Mouse (Mus musculus) limb, embryonic 14.5 days (tissue): Measurements from ENCODE around the gene Sh3bgr. TPM values are rescaled to one million over a fixed set of nuclear protein-coding genes. Genes with fewer than 3 reads are reported as not detected.

ENCODE experiments used
- ATAC-seq: fragments of 200-750 bp; cut with Nextera tagmentation; 2 replicates; pipeline ENCODE4 v1.8.0; 2017; ENCODE audit warnings: low read depth, moderate number of reproducible peaks, moderate TSS enrichment; ENCODE audit not compliant: low FRiP score
- DNase-seq: peaks from one replicate; pipeline ENCODE4 v3.0.0-alpha.2; 2015; ENCODE audit warnings: low spot score
- H3K27ac ChIP-seq: fragments of 300-500 bp; sonication (generic); replicated peaks from 2 replicates; pipeline ENCODE4 v1.5.1; 2014; ENCODE audit warnings: low read depth, mild to moderate bottlenecking, low read length, moderate library complexity, mixed read lengths
- H3K27me3 ChIP-seq: fragments of 300-500 bp; sonication (generic); 2 replicates; pipeline ENCODE4 v1.6.1; 2014; ENCODE audit warnings: low read length, mixed read lengths; ENCODE audit not compliant: control insufficient read depth, insufficient read depth
- H3K36me3 ChIP-seq: fragments of 300-500 bp; sonication (generic); 2 replicates; pipeline ENCODE4 v1.6.1; 2014; ENCODE audit warnings: mild to moderate bottlenecking, low read length, moderate library complexity, mixed read lengths; ENCODE audit not compliant: control insufficient read depth, insufficient read depth
- H3K4me1 ChIP-seq: fragments of 300-500 bp; sonication (generic); 2 replicates; pipeline ENCODE4 v1.6.1; 2014; ENCODE audit warnings: antibody characterized with exemption, low read length, mixed read lengths; ENCODE audit not compliant: control insufficient read depth, insufficient read depth
- H3K4me2 ChIP-seq: fragments of 300-500 bp; sonication (generic); replicated peaks from 2 replicates; pipeline ENCODE4 v1.6.1; 2014; ENCODE audit warnings: low read depth, mild to moderate bottlenecking, low read length, moderate library complexity; ENCODE audit not compliant: severe bottlenecking
- H3K4me3 ChIP-seq: fragments of 300-500 bp; sonication (generic); replicated peaks from 2 replicates; pipeline ENCODE4 v1.5.1; 2014; ENCODE audit warnings: low read length
- H3K9ac ChIP-seq: fragments of 300-500 bp; sonication (generic); 2 replicates; pipeline ENCODE4 v1.6.1; 2014; ENCODE audit warnings: mild to moderate bottlenecking, low read depth, low read length, moderate library complexity; ENCODE audit not compliant: severe bottlenecking
- H3K9me3 ChIP-seq: fragments of 300-500 bp; sonication (generic); 2 replicates; pipeline ENCODE4 v1.6.1; 2016; ENCODE audit warnings: low read length; ENCODE audit not compliant: control insufficient read depth
- POLR2A ChIP-seq: fragments of 200-500 bp; IDR thresholded peaks from 2 replicates; pipeline ENCODE4 v1.8.0; 2012; ENCODE audit warnings: inconsistent platforms, mild to moderate bottlenecking, moderate library complexity, borderline replicate concordance; ENCODE audit not compliant: insufficient read depth, insufficient read length; ENCODE audit errors: extremely low read depth
- WGBS: fragments of 180-500 bp; shearing (Covaris S2); extraction: QIAGEN DNeasy Blood & Tissue Kit; methylation state at CpG from one replicate; pipeline ENCODE4 v1.1.7; 2014; 5-methylcytosine and 5-hydroxymethylcytosine counted together
- polyA plus RNA-seq, 2 experiments: library from polyadenylated mRNA; depleted of rRNA in 1 of 2; stranded (reverse) in 1 of 2; unstranded in 1 of 2; fragments of >200 nt; fragmentation: Nextera tagmentation in 1 of 2; extraction: Ambion mirVana in 1 of 2; gene quantifications; 2 replicates each; pipeline versions ENCODE4 v1.2.1 to v1.2.3; 2012 to 2014

The Sh3bgr gene
- polyA plus RNA-seq, 2 experiments: 13.0 to 14.9 TPM

DNA sequence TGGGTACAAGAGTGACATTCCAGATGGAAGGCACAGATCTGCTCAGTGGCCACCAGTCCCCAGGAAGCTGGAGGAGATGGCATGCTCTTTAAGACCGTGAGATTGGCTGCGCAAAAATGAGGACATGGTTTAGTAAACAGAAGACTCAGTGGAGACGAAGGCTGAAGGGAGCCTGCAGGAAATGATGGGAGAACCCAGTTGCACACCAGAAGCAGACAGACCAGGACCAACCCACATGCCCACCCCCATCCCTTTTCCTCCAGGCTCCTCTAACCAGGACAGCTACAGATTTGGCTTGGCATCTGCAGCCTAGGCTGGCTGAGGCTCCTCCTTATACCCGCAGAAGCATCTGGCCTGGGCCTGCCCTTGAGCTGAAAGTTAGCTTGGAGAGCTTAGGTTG, 38.9 kb upstream of the Sh3bgr start:
- Histone ChIP-seq H3K27ac (no peak overlapping the region), H3K9me3 (no peaks in the 10 kb centered on the region), H3K9ac (no peak overlapping the region), H3K4me2 (no peak overlapping the region), H3K4me1 (peaks cover 7% of the 10 kb centered on the region), H3K27me3 (no peaks in the 10 kb centered on the region), H3K4me3 (no peak overlapping the region), H3K36me3 (no peaks in the 10 kb centered on the region)
- TF ChIP-seq POLR2A: no peak
- DNase-seq (no peak), ATAC-seq (no peak)
- WGBS: 85% methylated on average over 4 of the region's 4 CpGs

DNA sequence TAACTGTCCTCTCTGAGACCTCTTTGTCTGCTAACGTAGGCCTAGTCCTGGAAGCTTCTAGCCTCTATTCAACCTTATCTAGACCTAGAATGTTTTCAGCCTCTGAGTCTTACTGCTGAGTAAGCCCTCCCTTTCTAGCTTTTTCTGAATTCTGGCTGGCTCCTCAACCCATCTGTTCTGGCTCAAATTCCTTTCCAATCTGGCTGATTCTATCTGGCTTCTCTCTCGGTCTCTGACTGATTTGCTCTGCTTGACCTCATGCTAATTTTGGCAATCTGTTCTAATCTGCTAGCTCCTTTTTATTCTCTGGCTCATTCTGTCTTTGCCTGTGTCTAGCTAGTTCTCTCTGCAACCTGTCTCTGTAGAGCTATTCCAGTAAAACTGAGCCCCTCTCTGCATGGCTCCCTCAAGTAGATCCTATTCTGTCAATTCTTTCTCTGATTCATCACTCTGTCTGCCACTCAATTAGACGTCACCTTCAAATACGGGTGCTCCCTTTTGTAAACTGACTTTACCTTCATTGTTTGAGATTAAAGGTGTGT, 34.5 kb upstream of the Sh3bgr start:
- no peak for ATAC-seq
- no peak overlapping the region for H3K4me3 ChIP-seq
- no peaks in the 10 kb centered on the region for H3K36me3 ChIP-seq
- WGBS: 77% methylated on average over 4 of the region's 4 CpGs
- no peak overlapping the region for H3K4me2 ChIP-seq
- no peak for TF ChIP-seq POLR2A
- H3K9me3 ChIP-seq: no peaks in the 10 kb centered on the region
- no peaks in the 10 kb centered on the region for H3K4me1 ChIP-seq
- no peak for DNase-seq
- H3K9ac ChIP-seq: no peak overlapping the region
- H3K27ac ChIP-seq: no peak overlapping the region
- no peaks in the 10 kb centered on the region for H3K27me3 ChIP-seq

DNA sequence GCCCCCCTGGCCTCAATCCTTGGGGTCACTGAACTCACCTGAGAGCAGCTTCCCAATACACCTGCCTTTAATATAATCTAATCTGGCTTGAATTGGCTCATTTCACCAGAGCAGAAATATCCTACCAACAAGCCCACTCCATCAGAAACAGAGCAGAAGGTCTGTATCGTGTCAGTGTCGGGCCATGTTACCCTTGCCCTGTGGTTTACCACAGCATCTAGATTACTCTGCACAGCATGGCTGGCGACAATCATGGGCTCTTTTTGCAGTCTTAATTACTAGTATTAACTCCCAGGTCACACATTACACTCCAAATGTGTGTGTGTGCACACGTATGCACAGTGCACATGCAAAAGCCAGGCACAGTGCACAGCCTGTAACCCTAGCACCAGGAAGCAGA, 31.4 kb upstream of the Sh3bgr start:
- ATAC-seq (no peak), DNase-seq (no peak)
- TF ChIP-seq POLR2A: no peak
- Histone ChIP-seq H3K9ac (no peak overlapping the region), H3K9me3 (no peaks in the 10 kb centered on the region), H3K4me2 (no peak overlapping the region), H3K4me3 (no peak overlapping the region), H3K4me1 (no peaks in the 10 kb centered on the region), H3K27me3 (no peaks in the 10 kb centered on the region), H3K27ac (no peak overlapping the region), H3K36me3 (no peaks in the 10 kb centered on the region)
- WGBS: 86% methylated on average over 4 of the region's 4 CpGs

DNA sequence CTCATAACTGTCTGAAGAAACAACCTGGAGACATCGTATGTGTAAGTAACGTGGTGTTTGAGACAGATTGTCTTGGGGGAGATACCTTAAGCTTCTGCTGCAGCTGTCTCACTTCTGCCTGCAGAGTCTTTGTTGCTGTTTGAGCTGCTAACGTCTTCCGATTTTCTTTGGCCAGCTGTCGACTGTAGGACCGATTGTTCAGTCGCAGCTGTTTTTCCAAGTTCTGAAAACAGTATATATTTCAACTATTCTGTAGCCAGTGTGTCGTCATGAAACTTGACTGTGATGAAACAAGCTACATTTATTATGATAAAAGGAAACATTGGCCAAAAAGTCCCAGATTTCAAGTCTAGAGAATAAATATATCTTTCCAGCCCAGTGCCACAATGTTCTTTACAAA, 26.6 kb upstream of the Sh3bgr start:
- ATAC-seq (no peak; the same call in 1 of the 2 replicates), DNase-seq (peak; percentile 18)
- Histone ChIP-seq H3K4me3 (no peak overlapping the region), H3K9me3 (no peaks in the 10 kb centered on the region), H3K27me3 (no peaks in the 10 kb centered on the region), H3K4me1 (peaks cover 2% of the 10 kb centered on the region; the same call in 1 of the 2 replicates), H3K4me2 (no peak overlapping the region), H3K27ac (no peak overlapping the region), H3K9ac (no peak overlapping the region), H3K36me3 (no peaks in the 10 kb centered on the region)
- WGBS: 74% methylated on average over 8 of the region's 8 CpGs
- no peak for TF ChIP-seq POLR2A

DNA sequence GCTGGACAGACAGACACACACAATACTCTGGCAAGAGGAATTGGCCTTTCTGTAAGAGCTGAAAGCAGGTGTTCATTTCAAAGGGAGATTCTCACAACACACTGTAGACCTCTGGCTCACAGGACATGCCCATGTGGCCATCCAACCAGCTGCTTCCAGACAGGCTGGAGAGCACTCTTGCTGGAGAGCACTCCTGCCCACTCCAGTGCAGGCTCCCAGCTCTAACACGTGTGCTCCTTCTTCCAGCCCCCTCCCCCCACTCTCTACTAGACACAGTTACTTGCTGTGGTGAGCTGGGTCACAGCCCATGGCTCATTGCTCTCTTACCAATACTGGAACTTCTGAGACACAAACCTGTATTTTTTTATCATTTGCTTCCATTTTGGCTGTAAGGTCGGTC, 24.9 kb upstream of the Sh3bgr start:
- Histone ChIP-seq H3K4me2 (no peak overlapping the region), H3K4me3 (no peak overlapping the region), H3K36me3 (no peaks in the 10 kb centered on the region), H3K9me3 (no peaks in the 10 kb centered on the region), H3K9ac (no peak overlapping the region), H3K27me3 (no peaks in the 10 kb centered on the region), H3K27ac (no peak overlapping the region), H3K4me1 (peaks cover 2% of the 10 kb centered on the region; the same call in 1 of the 2 replicates)
- no peak for DNase-seq
- TF ChIP-seq POLR2A: no peak
- 45% methylated on average over 2 of the region's 2 CpGs for WGBS
- peak; percentile 69 for ATAC-seq

DNA sequence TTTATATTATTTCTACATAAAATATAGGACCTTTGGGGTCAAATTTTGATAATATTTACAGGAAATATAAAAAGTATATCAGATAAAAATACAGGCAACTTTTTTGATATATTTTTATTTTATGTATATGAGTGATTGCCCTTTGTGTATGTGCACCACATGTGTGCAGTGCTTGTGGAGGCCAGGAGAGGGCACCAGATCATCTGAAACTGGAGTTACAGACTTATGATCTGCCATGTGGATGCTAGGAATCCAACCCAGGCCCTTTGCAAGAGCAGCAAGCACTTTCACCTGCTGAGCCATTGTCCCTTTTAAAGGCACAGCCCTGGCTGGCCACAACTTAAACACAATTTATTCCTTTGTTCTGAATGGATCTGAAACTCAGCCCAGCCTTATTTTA, 21.1 kb upstream of the Sh3bgr start:
- TF ChIP-seq POLR2A: no peak
- Histone ChIP-seq H3K4me1 (peaks cover 2% of the 10 kb centered on the region; the same call in 1 of the 2 replicates), H3K9me3 (no peaks in the 10 kb centered on the region), H3K9ac (no peak overlapping the region), H3K4me2 (no peak overlapping the region), H3K27ac (no peak overlapping the region), H3K36me3 (no peaks in the 10 kb centered on the region), H3K27me3 (no peaks in the 10 kb centered on the region), H3K4me3 (no peak overlapping the region)
- no peak for ATAC-seq
- no peak for DNase-seq
